Mouse (Mus musculus): ENCODE measurements at regions not wholly inside any gene's neighbourhood (a gene's known extent, or its start where the extent isn't known, plus 50 kb on each side); places are given as distances from the start of the nearest gene placed in this dataset.

GRCm38 (mm10) chr2:142964340-142964739 lies 63.0 kb upstream of the Kif16b start:
- DNase-seq (ENCODE audit: low read depth, low spot score) = no peak

GRCm38 (mm10) chr2:142967250-142967649 lies 65.9 kb upstream of the Kif16b start:
- peak; percentile 66 for DNase-seq (ENCODE audit: low read depth, low spot score)

GRCm38 (mm10) chr2:142980771-142981170 lies 79.4 kb upstream of the Kif16b start:
- no peak for DNase-seq (ENCODE audit: low read depth, low spot score)

- no peak for DNase-seq (ENCODE audit: low read depth, low spot score)
Observed at GRCm38 (mm10) chr2:142988691-142989090, 74.1 kb upstream of the Snrpb2 start.

GRCm38 (mm10) chr2:142996088-142996487 lies 66.8 kb upstream of the Snrpb2 start:
- DNase-seq (ENCODE audit: low read depth, low spot score) = no peak

- no peak for DNase-seq (ENCODE audit: low read depth, low spot score)
Observed at GRCm38 (mm10) chr2:143002874-143003273, 60.0 kb upstream of the Snrpb2 start.

GRCm38 (mm10) chr2:143003341-143003740 lies 59.5 kb upstream of the Snrpb2 start:
- no peak for DNase-seq (ENCODE audit: low read depth, low spot score)

- DNase-seq (ENCODE audit: low read depth, low spot score) = peak; percentile 9
Observed at GRCm38 (mm10) chr2:143011380-143011779, 51.5 kb upstream of the Snrpb2 start.
